Mouse (Mus musculus) embryonic fibroblast, embryonic 13.5 days (primary cell): ENCODE data around the gene Slitrk1. TPM values are rescaled to one million over a fixed set of nuclear protein-coding genes. Genes with fewer than 3 reads are reported as not detected.

Experiments
- H3K27ac ChIP-seq: 2 replicates; pipeline ENCODE4 v1.5.1; 2012; ENCODE audit warnings: low read length, control low read depth, inconsistent platforms; ENCODE audit not compliant: insufficient read depth
- H3K4me1 ChIP-seq: 2 replicates; pipeline ENCODE4 v1.6.1; 2011; ENCODE audit warnings: low read length; ENCODE audit not compliant: control insufficient read depth, insufficient read depth
- H3K4me3 ChIP-seq: 2 replicates; pipeline ENCODE4 v1.5.1; 2011; ENCODE audit warnings: mild to moderate bottlenecking, control low read depth, low read length; ENCODE audit not compliant: insufficient read depth
- CTCF ChIP-seq: IDR thresholded peaks from 2 replicates; pipeline ENCODE4 v1.5.1; 2011; ENCODE audit warnings: mild to moderate bottlenecking, control low read depth, low read length, moderate library complexity, borderline replicate concordance; ENCODE audit not compliant: insufficient read depth
- POLR2A ChIP-seq: IDR thresholded peaks from 2 replicates; pipeline ENCODE4 v1.6.1; 2011; ENCODE audit warnings: low read depth, mild to moderate bottlenecking, control low read depth, low read length, moderate library complexity
- polyA plus RNA-seq: library from polyadenylated mRNA; stranded (reverse); fragments of >200 nt; gene quantifications from 2 replicates; pipeline ENCODE4 v1.2.4, GENCODE M21; 2011; ENCODE audit warnings: low read depth; ENCODE audit not compliant: missing spikeins, insufficient read length

The Slitrk1 gene
- polyA plus RNA-seq = 0.19 TPM in 1 of 2 replicates, not detected in the other

- Histone ChIP-seq H3K4me3 (peak within 1 kb of the TSS; percentile 35), H3K27ac (no peak within 1 kb of the TSS), H3K4me1 (peaks cover 3% of the 10 kb centered on the region)
- TF ChIP-seq POLR2A = no peak
- no peak for TF ChIP-seq CTCF
Measured at GRCm38 (mm10) chr14:108913714-108914263, at the start of gene Slitrk1. Gene Slitrk1, minus strand, starts transcription at chr14:108914158.

GRCm38 (mm10) chr14:108935777-108936176, 21.8 kb upstream of the Slitrk1 start:
- Histone ChIP-seq H3K27ac (no peak overlapping the region), H3K4me1 (no peaks in the 10 kb centered on the region), H3K4me3 (no peak overlapping the region)
- TF ChIP-seq CTCF (no peak), POLR2A (no peak)

- no peak for TF ChIP-seq POLR2A
- no peak for TF ChIP-seq CTCF
- H3K27ac ChIP-seq = no peak overlapping the region
- H3K4me1 ChIP-seq = peaks cover 3% of the 10 kb centered on the region
- H3K4me3 ChIP-seq = no peak overlapping the region
Measured at GRCm38 (mm10) chr14:108914336-108914735, 378 bp upstream of the Slitrk1 start.

- TF ChIP-seq POLR2A (no peak), CTCF (no peak)
- Histone ChIP-seq H3K4me1 (peaks cover 3% of the 10 kb centered on the region), H3K27ac (no peak overlapping the region), H3K4me3 (peak overlapping the region; percentile 35; the same call in 1 of the 2 replicates)
Measured at GRCm38 (mm10) chr14:108912876-108913490, 975 bp downstream of the Slitrk1 start.

- no peak for TF ChIP-seq CTCF
- Histone ChIP-seq H3K4me3 (peak overlapping the region; percentile 35; the same call in 1 of the 2 replicates), H3K4me1 (peaks cover 3% of the 10 kb centered on the region), H3K27ac (no peak overlapping the region)
Measured at GRCm38 (mm10) chr14:108912021-108912875, 1.7 kb downstream of the Slitrk1 start.

- H3K27ac ChIP-seq = no peak overlapping the region
- peaks cover 3% of the 10 kb centered on the region for H3K4me1 ChIP-seq
- H3K4me3 ChIP-seq = peak overlapping the region; percentile 26
- TF ChIP-seq POLR2A (no peak), CTCF (no peak)
Measured at GRCm38 (mm10) chr14:108911138-108911841, 2.7 kb downstream of the Slitrk1 start.

- Histone ChIP-seq H3K27ac (no peak overlapping the region), H3K4me1 (peaks cover 3% of the 10 kb centered on the region), H3K4me3 (peak overlapping the region; percentile 26)
- TF ChIP-seq CTCF = no peak
- TF ChIP-seq POLR2A = no peak
Measured at GRCm38 (mm10) chr14:108910449-108911137, 3.4 kb downstream of the Slitrk1 start.

GRCm38 (mm10) chr14:108909336-108909953, 4.5 kb downstream of the Slitrk1 start:
- H3K4me3 ChIP-seq = no peak overlapping the region
- peaks cover 3% of the 10 kb centered on the region for H3K4me1 ChIP-seq
- H3K27ac ChIP-seq = no peak overlapping the region
- TF ChIP-seq POLR2A (no peak), CTCF (no peak)
